Mouse (Mus musculus): ENCODE results near the gene Tas1r1. TPM values are rescaled to one million over a fixed set of nuclear protein-coding genes. Genes with fewer than 3 reads are reported as not detected.

The Tas1r1 gene
- total and polyA plus RNA-seq, 3 experiments, result 0.12 to 0.21 TPM; not detected in 1

DNA sequence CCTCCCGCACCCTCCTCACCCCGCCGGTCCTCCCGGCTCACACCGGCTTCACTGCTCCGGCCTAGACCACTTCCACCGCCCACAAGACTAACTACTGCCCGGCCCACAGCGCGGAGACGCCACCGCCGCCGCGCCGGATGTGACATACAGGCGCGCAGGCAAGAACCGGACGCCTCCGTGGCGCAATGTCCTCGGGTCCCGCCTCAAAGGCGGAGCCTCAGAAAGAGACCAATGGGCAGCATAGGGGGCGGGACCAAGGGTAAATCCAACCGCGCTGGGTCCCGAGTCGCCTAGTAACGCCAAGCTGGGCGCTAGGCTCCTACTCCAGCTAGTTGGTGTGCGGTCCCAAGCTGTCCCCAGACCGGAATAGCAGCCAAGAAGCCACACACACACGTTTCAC, 10.8 kb downstream of the Tas1r1 start, which contains the start of gene Zbtb48 (continued):
- no peak for TF ChIP-seq ZKSCAN1 (IDR thresholded peaks at IDR 0.05; ENCODE audit: low read depth, low read length)

GRCm38 (mm10) chr4:152026751-152027508, 11.4 kb downstream of the Tas1r1 start:
- peaks cover 0 to 22% of the 10 kb centered on the region in 2 experiments; a peak in 3 of 4 replicates for H3K4me1 ChIP-seq (ENCODE audit: control insufficient read depth in 1 of 2, insufficient read depth in 2 of 2, low read length in 2 of 2)
- H3K36me3 ChIP-seq (ENCODE audit: control insufficient read depth in 1 of 2, insufficient read depth in 2 of 2, low read length in 2 of 2), result peaks cover 0 to 15% of the 10 kb centered on the region in 2 experiments; a peak in 2 of 4 replicates
- H3K79me2 ChIP-seq (ENCODE audit: control insufficient read depth, insufficient read depth, low read length, poor library complexity), result peaks cover 30% of the 10 kb centered on the region
- peak; percentile 53 for DNase-seq (ENCODE audit: low read depth, low spot score)
- H3K9me3 ChIP-seq (replicated peaks; ENCODE audit: insufficient read depth, low read length), result no peaks in the 10 kb centered on the region
- peak overlapping the region; percentile 84 for H3K9ac ChIP-seq (ENCODE audit: control insufficient read depth, low read depth, low read length, poor library complexity, severe bottlenecking)
- no peaks in the 10 kb centered on the region for H3K27me3 ChIP-seq (ENCODE audit: control insufficient read depth in 1 of 2, insufficient read depth in 2 of 2, low read length in 2 of 2)
- H3K27ac ChIP-seq (ENCODE audit: control insufficient read depth, low read depth, low read length), result peak overlapping the region; percentile 37; the same call in 1 of the 2 replicates
- TF ChIP-seq ETS1 (IDR thresholded peaks at IDR 0.05; ENCODE audit: low read depth, low read length) (no peak), MYC (IDR thresholded peaks at IDR 0.05; ENCODE audit: low read depth, low read length) (no peak), NRF1 (IDR thresholded peaks at IDR 0.05; ENCODE audit: insufficient read depth, low read depth, low read length, poor library complexity, severe bottlenecking) (peak; percentile 56; the same call in 1 of the 2 replicates)
- peak overlapping the region; percentile 69 to 71 for H3K4me3 ChIP-seq (ENCODE audit: control insufficient read depth in 1 of 2, insufficient read depth in 1 of 2, low read depth in 2 of 2, low read length in 2 of 2)

DNA sequence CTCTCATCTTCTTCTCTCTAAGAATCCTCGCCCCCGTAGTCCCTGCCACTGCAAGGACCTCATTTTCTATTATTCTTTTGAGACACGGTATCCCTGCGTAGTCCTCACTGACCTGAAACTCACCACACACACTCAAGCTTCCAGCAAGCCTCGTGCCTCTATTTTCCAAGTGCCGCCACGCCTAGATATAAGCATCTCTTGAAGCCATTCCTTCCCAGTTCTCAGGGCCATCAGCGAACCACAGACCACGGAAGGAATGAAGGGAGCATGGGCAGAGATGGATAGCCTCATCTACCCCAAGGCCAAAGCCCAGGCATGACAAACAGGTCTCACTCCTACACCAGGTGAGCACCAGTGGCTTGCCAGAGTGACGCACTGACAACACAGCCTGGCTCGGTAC, 13.8 kb downstream of the Tas1r1 start:
- no peaks in the 10 kb centered on the region for H3K9me3 ChIP-seq (replicated peaks; ENCODE audit: insufficient read depth, low read length)
- TF ChIP-seq E2F4 (IDR thresholded peaks at IDR 0.05; ENCODE audit: borderline replicate concordance, low read depth, low read length) (no peak), MYB (IDR thresholded peaks at IDR 0.05; ENCODE audit: low read depth, low read length) (no peak), GABPA (IDR thresholded peaks at IDR 0.05; ENCODE audit: low read depth, low read length) (no peak), MEF2A (IDR thresholded peaks at IDR 0.05; ENCODE audit: extremely low read depth, insufficient replicate concordance, low read depth, low read length, poor library complexity, severe bottlenecking) (no peak), CTCF (IDR thresholded peaks at IDR 0.05 in 2 of 3, conservative IDR thresholded peaks at IDR 0.05 in 1 of 3; ENCODE audit: control insufficient read depth in 1 of 3, insufficient read depth in 1 of 3, low read depth in 2 of 3, low read length in 3 of 3, poor library complexity in 1 of 3, severe bottlenecking in 1 of 3) (no peak), CHD1 (IDR thresholded peaks at IDR 0.05; ENCODE audit: low read depth, low read length) (no peak), RCOR1 (IDR thresholded peaks at IDR 0.05; ENCODE audit: low read depth, low read length) (no peak), CHD2 (IDR thresholded peaks at IDR 0.05; ENCODE audit: low read length) (no peak), TAL1 (IDR thresholded peaks at IDR 0.05; ENCODE audit: low read length) (no peak), POLR2A (IDR thresholded peaks at IDR 0.05; ENCODE audit: control insufficient read depth in 1 of 2, insufficient read depth in 1 of 2, low read depth in 1 of 2, low read length in 2 of 2, poor library complexity in 1 of 2) (no peak), GATA1 (IDR thresholded peaks at IDR 0.05; ENCODE audit: low read depth, low read length) (no peak), NRF1 (IDR thresholded peaks at IDR 0.05; ENCODE audit: insufficient read depth, low read depth, low read length, poor library complexity, severe bottlenecking) (no peak), BHLHE40 (IDR thresholded peaks at IDR 0.05; ENCODE audit: borderline replicate concordance, low read depth, low read length) (no peak), NELFE (IDR thresholded peaks at IDR 0.05; ENCODE audit: low read depth, low read length) (no peak), SMC3 (IDR thresholded peaks at IDR 0.05; ENCODE audit: low read depth, low read length) (no peak), MAFK (IDR thresholded peaks at IDR 0.05; ENCODE audit: borderline replicate concordance, low read depth, low read length) (no peak), POLR2AphosphoS5 (IDR thresholded peaks at IDR 0.05; ENCODE audit: borderline replicate concordance, low read depth, low read length) (no peak)
- H3K79me2 ChIP-seq (ENCODE audit: control insufficient read depth, insufficient read depth, low read length, poor library complexity), result peaks cover 30% of the 10 kb centered on the region
- no peak overlapping the region for H3K27ac ChIP-seq (ENCODE audit: control insufficient read depth, low read depth, low read length)
- peaks cover 0 to 15% of the 10 kb centered on the region in 2 experiments; a peak in 2 of 4 replicates for H3K36me3 ChIP-seq (ENCODE audit: control insufficient read depth in 1 of 2, insufficient read depth in 2 of 2, low read length in 2 of 2)
- no peaks in the 10 kb centered on the region for H3K27me3 ChIP-seq (ENCODE audit: control insufficient read depth in 1 of 2, insufficient read depth in 2 of 2, low read length in 2 of 2)
- DNase-seq (ENCODE audit: low read depth, low spot score), result no peak
- peaks cover 0 to 22% of the 10 kb centered on the region in 2 experiments; a peak in 3 of 4 replicates for H3K4me1 ChIP-seq (ENCODE audit: control insufficient read depth in 1 of 2, insufficient read depth in 2 of 2, low read length in 2 of 2)
- H3K4me3 ChIP-seq (ENCODE audit: control insufficient read depth in 1 of 2, insufficient read depth in 1 of 2, low read depth in 2 of 2, low read length in 2 of 2), result no peak overlapping the region
- no peak overlapping the region for H3K9ac ChIP-seq (ENCODE audit: control insufficient read depth, low read depth, low read length, poor library complexity, severe bottlenecking)
